Mouse (Mus musculus): Measurements from ENCODE around the gene Hist2h2aa2.
"Not testable (repeated sequence)": the region's sequence is repeated elsewhere in the genome, so short reads cannot be mapped to it uniquely, and the experiment has no call there.

The Hist2h2aa2 gene

GRCm38 (mm10) chr3:96262216-96262875 lies 22.3 kb upstream of the Hist2h2aa2 start:
- in situ Hi-C loops (cut with MboI, MseI), result loop anchor here (10.0 kb wide), 1 partner anchor 588 kb away; no protein-coding TSS in a partner anchor

- in situ Hi-C loops (cut with MboI, MseI), result loop anchor here (10.0 kb wide), 1 partner anchor 587 kb away; no protein-coding TSS in a partner anchor
Observed at GRCm38 (mm10) chr3:96261623-96262022, 21.5 kb upstream of the Hist2h2aa2 start.

- in situ Hi-C loops (cut with MboI, MseI), result loop anchor here (10.0 kb wide), 1 partner anchor 585 kb away; no protein-coding TSS in a partner anchor
Observed at GRCm38 (mm10) chr3:96260220-96260619, 20.1 kb upstream of the Hist2h2aa2 start.

GRCm38 (mm10) chr3:96257190-96257589 lies 17.1 kb upstream of the Hist2h2aa2 start:
- in situ Hi-C loops (cut with MboI, MseI), result no loop called here

GRCm38 (mm10) chr3:96255926-96256593 lies 16.0 kb upstream of the Hist2h2aa2 start:
- in situ Hi-C loops (cut with MboI, MseI), result no loop called here

GRCm38 (mm10) chr3:96254683-96255355 lies 14.7 kb upstream of the Hist2h2aa2 start:
- in situ Hi-C loops (cut with MboI, MseI), result no loop called here

- in situ Hi-C loops (cut with MboI, MseI), result no loop called here
Observed at GRCm38 (mm10) chr3:96251787-96252186, 11.7 kb upstream of the Hist2h2aa2 start.

GRCm38 (mm10) chr3:96250890-96251289 lies 10.8 kb upstream of the Hist2h2aa2 start:
- in situ Hi-C loops (cut with MboI, MseI), result no loop called here

- in situ Hi-C loops (cut with MboI, MseI), result no loop called here
Observed at GRCm38 (mm10) chr3:96249034-96249345, 8.9 kb upstream of the Hist2h2aa2 start.

- in situ Hi-C loops (cut with MboI, MseI), result no loop called here
Observed at GRCm38 (mm10) chr3:96248141-96249033, 8.3 kb upstream of the Hist2h2aa2 start.

- in situ Hi-C loops (cut with MboI, MseI), result no loop called here
Observed at GRCm38 (mm10) chr3:96247356-96248140, 7.5 kb upstream of the Hist2h2aa2 start.

- in situ Hi-C loops (cut with MboI, MseI), result not testable (repeated sequence)
Observed at GRCm38 (mm10) chr3:96246427-96246856, 6.4 kb upstream of the Hist2h2aa2 start, which contains the start of gene Hist2h3c1. TSS of gene Hist2h3c1 (plus strand) at chr3:96246685.

GRCm38 (mm10) chr3:96246018-96246417 lies 5.9 kb upstream of the Hist2h2aa2 start:
- in situ Hi-C loops (cut with MboI, MseI), result not testable (repeated sequence)

- in situ Hi-C loops (cut with MboI, MseI), result not testable (repeated sequence)
Observed at GRCm38 (mm10) chr3:96245003-96245886, 5.2 kb upstream of the Hist2h2aa2 start, which contains the start of gene Hist2h2aa1. TSS of gene Hist2h2aa1 (plus strand) at chr3:96245497.

GRCm38 (mm10) chr3:96243921-96244572 lies 4.0 kb upstream of the Hist2h2aa2 start:
- in situ Hi-C loops (cut with MboI, MseI), result no loop called here

- in situ Hi-C loops (cut with MboI, MseI), result no loop called here
Observed at GRCm38 (mm10) chr3:96240799-96241197, 722 bp upstream of the Hist2h2aa2 start.

GRCm38 (mm10) chr3:96238954-96239793 lies 902 bp downstream of the Hist2h2aa2 start, which contains the start of gene Hist2h3c2:
TSS of gene Hist2h3c2 (minus strand) at chr3:96239127.
- in situ Hi-C loops (cut with MboI, MseI), result not testable (repeated sequence)

All from T-helper 2 cell (primary cell).